Mouse (Mus musculus) MEL (cell line): ENCODE results near the gene Map3k3. TPM values are rescaled to one million over a fixed set of nuclear protein-coding genes. Genes with fewer than 3 reads are reported as not detected.
A peak's percentile ranks its signal among the peaks of the same experiment; 100 is the strongest.

Experiments
- DNase-seq: peaks from one replicate; pipeline ENCODE4 v3.0.0; 2011; ENCODE audit warnings: low read depth, low spot score
- H3K27ac ChIP-seq: 2 replicates; pipeline ENCODE4 v1.5.1; 2012; ENCODE audit warnings: low read depth, mild to moderate bottlenecking, control low read depth, low read length, moderate library complexity; ENCODE audit not compliant: control insufficient read depth
- H3K27me3 ChIP-seq, 2 experiments: fragments of 150-350 bp in 1 of 2; sonication (generic) in 1 of 2; 2 replicates each; pipeline ENCODE4 v1.6.1; 2012; ENCODE audit warnings: low read length in 2 of 2, mild to moderate bottlenecking in 2 of 2, improper control_type of control experiment in 1 of 2, moderate library complexity in 1 of 2; ENCODE audit not compliant: insufficient read depth in 2 of 2, control insufficient read depth in 1 of 2
- H3K36me3 ChIP-seq, 2 experiments: 2 replicates each; pipeline ENCODE4 v1.6.1; 2012 to 2014; ENCODE audit warnings: low read length in 2 of 2, improper control_type of control experiment in 1 of 2, inconsistent platforms in 1 of 2, mild to moderate bottlenecking in 1 of 2; ENCODE audit not compliant: insufficient read depth in 2 of 2, control insufficient read depth in 1 of 2
- H3K4me1 ChIP-seq, 2 experiments: fragments of 150-350 bp in 1 of 2; sonication (generic) in 1 of 2; 2 replicates each; pipeline ENCODE4 v1.6.1; 2012; ENCODE audit warnings: low read length in 2 of 2, improper control_type of control experiment in 1 of 2, mild to moderate bottlenecking in 1 of 2; ENCODE audit not compliant: insufficient read depth in 2 of 2, control insufficient read depth in 1 of 2
- H3K4me3 ChIP-seq, 2 experiments: fragments of 150-350 bp in 1 of 2; sonication (generic) in 1 of 2; 2 replicates each; pipeline ENCODE4 v1.5.1; 2012; ENCODE audit warnings: low read depth in 2 of 2, low read length in 2 of 2, mild to moderate bottlenecking in 2 of 2, moderate library complexity in 2 of 2, control low read depth in 1 of 2, improper control_type of control experiment in 1 of 2; ENCODE audit not compliant: control insufficient read depth in 1 of 2, insufficient read depth in 1 of 2
- H3K79me2 ChIP-seq: 2 replicates; pipeline ENCODE4 v1.6.1; 2012; ENCODE audit warnings: mild to moderate bottlenecking, low read length, moderate library complexity; ENCODE audit not compliant: control insufficient read depth, poor library complexity, insufficient read depth
- H3K9ac ChIP-seq: 2 replicates; pipeline ENCODE4 v1.6.1; 2012; ENCODE audit warnings: low read depth, mild to moderate bottlenecking, control low read depth, low read length, moderate library complexity; ENCODE audit not compliant: control insufficient read depth, poor library complexity, severe bottlenecking
- H3K9me3 ChIP-seq: fragments of 150-350 bp; sonication (generic); replicated peaks from 2 replicates; pipeline ENCODE4 v1.6.1; 2012; ENCODE audit warnings: mild to moderate bottlenecking, low read length, improper control_type of control experiment, moderate library complexity; ENCODE audit not compliant: insufficient read depth
- CHD1 ChIP-seq: IDR thresholded peaks from 2 replicates; pipeline ENCODE4 v1.6.1; 2012; ENCODE audit warnings: low read depth, mild to moderate bottlenecking, inconsistent platforms, low read length, improper control_type of control experiment
- E2F4 ChIP-seq: IDR thresholded peaks from 2 replicates; pipeline ENCODE4 v1.6.1; 2011; ENCODE audit warnings: low read depth, low read length, improper control_type of control experiment, borderline replicate concordance
- ELF1 ChIP-seq: IDR thresholded peaks from 2 replicates; pipeline ENCODE4 v1.6.1; 2014; ENCODE audit warnings: low read depth, mild to moderate bottlenecking, inconsistent platforms, low read length, improper control_type of control experiment, moderate library complexity
- EP300 ChIP-seq, 2 experiments: IDR thresholded peaks; 2 replicates each; pipeline ENCODE4 v1.6.1; 2011; ENCODE audit warnings: improper control_type of control experiment in 2 of 2, low read length in 2 of 2, low read depth in 1 of 2, mild to moderate bottlenecking in 1 of 2
- GABPA ChIP-seq: IDR thresholded peaks from 2 replicates; pipeline ENCODE4 v1.6.1; 2012; ENCODE audit warnings: low read depth, mild to moderate bottlenecking, inconsistent platforms, low read length, improper control_type of control experiment, moderate library complexity
- GATA1 ChIP-seq: IDR thresholded peaks from 2 replicates; pipeline ENCODE4 v1.6.1; 2011; ENCODE audit warnings: low read depth, low read length, improper control_type of control experiment
- HCFC1 ChIP-seq: IDR thresholded peaks from 2 replicates; pipeline ENCODE4 v1.6.1; 2012; ENCODE audit warnings: low read depth, mild to moderate bottlenecking, inconsistent platforms, low read length, improper control_type of control experiment, moderate library complexity
- JUND ChIP-seq: IDR thresholded peaks from 2 replicates; pipeline ENCODE4 v1.6.1; 2011; ENCODE audit warnings: low read depth, mild to moderate bottlenecking, improper control_type of control experiment, low read length
- MAZ ChIP-seq: IDR thresholded peaks from 2 replicates; pipeline ENCODE4 v1.6.1; 2012; ENCODE audit warnings: low read depth, mild to moderate bottlenecking, inconsistent platforms, low read length, improper control_type of control experiment
- MXI1 ChIP-seq: IDR thresholded peaks from 2 replicates; pipeline ENCODE4 v1.6.1; 2011; ENCODE audit warnings: mild to moderate bottlenecking, low read depth, low read length, improper control_type of control experiment
- MYB ChIP-seq: IDR thresholded peaks from 2 replicates; pipeline ENCODE4 v1.6.1; 2011; ENCODE audit warnings: mild to moderate bottlenecking, low read depth, low read length, improper control_type of control experiment
- POLR2A ChIP-seq, 2 experiments: IDR thresholded peaks; 2 replicates each; pipeline ENCODE4 v1.6.1; 2011 to 2012; ENCODE audit warnings: low read length in 2 of 2, mild to moderate bottlenecking in 2 of 2, control low read depth in 1 of 2, improper control_type of control experiment in 1 of 2, low read depth in 1 of 2, moderate library complexity in 1 of 2; ENCODE audit not compliant: control insufficient read depth in 1 of 2, insufficient read depth in 1 of 2, poor library complexity in 1 of 2
- POLR2AphosphoS5 ChIP-seq: IDR thresholded peaks from 2 replicates; pipeline ENCODE4 v1.6.1; 2012; ENCODE audit warnings: low read depth, borderline replicate concordance, mild to moderate bottlenecking, inconsistent platforms, low read length, moderate library complexity, mixed read lengths
- RAD21 ChIP-seq: IDR thresholded peaks from 2 replicates; pipeline ENCODE4 v1.6.1; 2011; ENCODE audit warnings: mild to moderate bottlenecking, low read depth, low read length, improper control_type of control experiment
- SMC3 ChIP-seq: IDR thresholded peaks from 2 replicates; pipeline ENCODE4 v1.6.1; 2011; ENCODE audit warnings: low read depth, low read length, improper control_type of control experiment
- TBP ChIP-seq: IDR thresholded peaks from 2 replicates; pipeline ENCODE4 v1.8.0; 2011; ENCODE audit warnings: low read depth, low read length, improper control_type of control experiment
- TCF12 ChIP-seq: IDR thresholded peaks from 2 replicates; pipeline ENCODE4 v1.6.1; 2014; ENCODE audit warnings: low read depth, mild to moderate bottlenecking, inconsistent platforms, low read length, improper control_type of control experiment, moderate library complexity
- USF1 ChIP-seq: IDR thresholded peaks from 2 replicates; pipeline ENCODE4 v1.6.1; 2014; ENCODE audit warnings: low read depth, mild to moderate bottlenecking, inconsistent platforms, low read length, improper control_type of control experiment, moderate library complexity
- USF2 ChIP-seq, 2 experiments: IDR thresholded peaks; 2 replicates each; pipeline ENCODE4 v1.6.1; 2011 to 2012; ENCODE audit warnings: improper control_type of control experiment in 2 of 2, low read length in 2 of 2, borderline replicate concordance in 1 of 2, inconsistent platforms in 1 of 2, low read depth in 1 of 2, mild to moderate bottlenecking in 1 of 2; ENCODE audit not compliant: insufficient read depth in 1 of 2
- ZC3H11A ChIP-seq: IDR thresholded peaks from 2 replicates; pipeline ENCODE4 v1.6.1; 2012; ENCODE audit warnings: low read depth, mild to moderate bottlenecking, inconsistent platforms, low read length, improper control_type of control experiment
- ZMIZ1 ChIP-seq: IDR thresholded peaks from 2 replicates; pipeline ENCODE4 v1.6.1; 2012; ENCODE audit warnings: low read depth, mild to moderate bottlenecking, inconsistent platforms, low read length, improper control_type of control experiment, moderate library complexity
- ZNF384 ChIP-seq: IDR thresholded peaks from 2 replicates; pipeline ENCODE4 v1.6.1; 2012; ENCODE audit warnings: low read depth, mild to moderate bottlenecking, inconsistent platforms, low read length, improper control_type of control experiment
- polyA plus RNA-seq, 2 experiments: library from polyadenylated mRNA; stranded (reverse) in 1 of 2; unstranded in 1 of 2; fragments of >175 nt in 1 of 2; fragments of >200 nt in 1 of 2; gene quantifications; 2 replicates each; pipeline versions ENCODE4 v1.2.1 to v1.2.4; 2012; ENCODE audit warnings: low replicate concordance in 2 of 2, low read depth in 1 of 2; ENCODE audit not compliant: insufficient read length in 2 of 2, insufficient read depth in 1 of 2, missing spikeins in 1 of 2
- total RNA-seq: library from RNA; depleted of rRNA; stranded (reverse); fragments of 300-350 nt; gene quantifications from 2 replicates; pipeline ENCODE4 v1.2.3, GENCODE M21; 2012

Gene Map3k3
- total and polyA plus RNA-seq, 3 experiments = 10.5 to 14.3 TPM; not detected in 1

- TF ChIP-seq USF1 = no peak
- 0 out of 2 replicates have a peak, but pooled peaks have one; percentile 1 for TF ChIP-seq MAZ
- TF ChIP-seq TCF12 = peak; percentile 100
- no peak for TF ChIP-seq RAD21
- peak; percentile 99 for TF ChIP-seq GATA1
- no peak for TF ChIP-seq USF2 (IDR thresholded peaks at IDR 0.05; ENCODE audit: borderline replicate concordance in 1 of 2, insufficient read depth in 1 of 2, low read depth in 1 of 2, low read length in 2 of 2)
- TF ChIP-seq ZC3H11A = no peak
- no peak for TF ChIP-seq HCFC1
- no peak for TF ChIP-seq TBP
- no peak for TF ChIP-seq ZMIZ1
- TF ChIP-seq MYB = peak; percentile 73; the same call in 1 of the 2 replicates
- peak; percentile 99 for TF ChIP-seq EP300 (IDR thresholded peaks at IDR 0.05; ENCODE audit: low read depth in 1 of 2, low read length in 2 of 2)
- TF ChIP-seq ELF1 = no peak
- no peak for TF ChIP-seq GABPA
- TF ChIP-seq MXI1 = no peak; the same call in 1 of the 2 replicates
- TF ChIP-seq POLR2A (IDR thresholded peaks at IDR 0.05; ENCODE audit: control insufficient read depth in 1 of 2, insufficient read depth in 1 of 2, low read depth in 1 of 2, low read length in 2 of 2, poor library complexity in 1 of 2) = no peak
- TF ChIP-seq POLR2AphosphoS5 = no peak
- TF ChIP-seq E2F4 = no peak
- no peak for TF ChIP-seq SMC3
Measured at GRCm38 (mm10) chr11:106129477-106129876, 45.1 kb downstream of the Map3k3 start (continued).

- H3K36me3 ChIP-seq = peaks cover 0 to 43% of the 10 kb centered on the region in 2 experiments; a peak in 2 of 4 replicates
- no peak for DNase-seq
- no peak overlapping the region for H3K27ac ChIP-seq
- H3K79me2 ChIP-seq = no peaks in the 10 kb centered on the region; the same call in 1 of the 2 replicates
- H3K4me3 ChIP-seq = no peak overlapping the region
- H3K27me3 ChIP-seq = no peaks in the 10 kb centered on the region
- no peaks in the 10 kb centered on the region for H3K9me3 ChIP-seq
- H3K4me1 ChIP-seq = peaks cover 22 to 31% of the 10 kb centered on the region in 2 experiments
- no peak overlapping the region for H3K9ac ChIP-seq
- TF ChIP-seq ZNF384 (no peak), CHD1 (no peak), ELF1 (no peak), JUND (no peak)
Measured at GRCm38 (mm10) chr11:106132516-106132915, 48.1 kb downstream of the Map3k3 start.
